Mouse (Mus musculus) lung, embryonic 14.5 days (tissue): ENCODE results near the gene Zfand3. TPM values are rescaled to one million over a fixed set of nuclear protein-coding genes. Genes with fewer than 3 reads are reported as not detected.

Experiments used
- ATAC-seq: fragments of 200-750 bp; cut with Nextera tagmentation; 2 replicates; pipeline ENCODE4 v1.8.0; 2017; ENCODE audit warnings: mild to moderate bottlenecking, moderate TSS enrichment, moderate library complexity; ENCODE audit not compliant: insufficient read depth
- DNase-seq: peaks from one replicate; pipeline ENCODE4 v3.0.0-alpha.2; 2015
- H3K27ac ChIP-seq: fragments of 300-500 bp; sonication (generic); 2 replicates; pipeline ENCODE4 v1.5.1; 2014; ENCODE audit warnings: low read depth, mild to moderate bottlenecking, moderate library complexity
- H3K27me3 ChIP-seq: fragments of 300-500 bp; sonication (generic); 2 replicates; pipeline ENCODE4 v1.6.1; 2014; ENCODE audit warnings: low read length, control low read depth; ENCODE audit not compliant: insufficient read depth
- H3K36me3 ChIP-seq: fragments of 300-500 bp; sonication (generic); 2 replicates; pipeline ENCODE4 v1.6.1; 2014; ENCODE audit warnings: control low read depth; ENCODE audit not compliant: insufficient read depth
- H3K4me1 ChIP-seq: fragments of 300-500 bp; sonication (generic); 2 replicates; pipeline ENCODE4 v1.6.1; 2014; ENCODE audit warnings: antibody characterized with exemption, control low read depth; ENCODE audit not compliant: insufficient read depth
- H3K4me2 ChIP-seq: fragments of 300-500 bp; sonication (generic); 2 replicates; pipeline ENCODE4 v1.6.1; 2014; ENCODE audit warnings: mild to moderate bottlenecking
- H3K4me3 ChIP-seq: fragments of 300-500 bp; sonication (generic); 2 replicates; pipeline ENCODE4 v1.5.1; 2014; ENCODE audit warnings: low read depth, low read length
- H3K9ac ChIP-seq: fragments of 300-500 bp; sonication (generic); 2 replicates; pipeline ENCODE4 v1.6.1; 2014
- H3K9me3 ChIP-seq: fragments of 300-500 bp; sonication (generic); 2 replicates; pipeline ENCODE4 v1.6.1; 2016; ENCODE audit warnings: low read depth, low read length, control low read depth
- CTCF ChIP-seq: IDR thresholded peaks from 2 replicates; pipeline ENCODE4 v1.5.1; 2016; ENCODE audit warnings: antibody characterized with exemption, low read depth
- WGBS: fragments of 180-500 bp; shearing (Covaris S2); extraction: QIAGEN DNeasy Blood & Tissue Kit; methylation state at CpG from one replicate; pipeline ENCODE4 v1.1.7; 2014; 5-methylcytosine and 5-hydroxymethylcytosine counted together
- polyA plus RNA-seq: library from polyadenylated mRNA; unstranded; fragments of >200 nt; fragmentation: Nextera tagmentation; extraction: Ambion mirVana; gene quantifications from 2 replicates; pipeline ENCODE4 v1.2.1, GENCODE M21; 2014

Zfand3 gene
- polyA plus RNA-seq, 1 experiment from 2014 or later: 47.5 TPM

DNA sequence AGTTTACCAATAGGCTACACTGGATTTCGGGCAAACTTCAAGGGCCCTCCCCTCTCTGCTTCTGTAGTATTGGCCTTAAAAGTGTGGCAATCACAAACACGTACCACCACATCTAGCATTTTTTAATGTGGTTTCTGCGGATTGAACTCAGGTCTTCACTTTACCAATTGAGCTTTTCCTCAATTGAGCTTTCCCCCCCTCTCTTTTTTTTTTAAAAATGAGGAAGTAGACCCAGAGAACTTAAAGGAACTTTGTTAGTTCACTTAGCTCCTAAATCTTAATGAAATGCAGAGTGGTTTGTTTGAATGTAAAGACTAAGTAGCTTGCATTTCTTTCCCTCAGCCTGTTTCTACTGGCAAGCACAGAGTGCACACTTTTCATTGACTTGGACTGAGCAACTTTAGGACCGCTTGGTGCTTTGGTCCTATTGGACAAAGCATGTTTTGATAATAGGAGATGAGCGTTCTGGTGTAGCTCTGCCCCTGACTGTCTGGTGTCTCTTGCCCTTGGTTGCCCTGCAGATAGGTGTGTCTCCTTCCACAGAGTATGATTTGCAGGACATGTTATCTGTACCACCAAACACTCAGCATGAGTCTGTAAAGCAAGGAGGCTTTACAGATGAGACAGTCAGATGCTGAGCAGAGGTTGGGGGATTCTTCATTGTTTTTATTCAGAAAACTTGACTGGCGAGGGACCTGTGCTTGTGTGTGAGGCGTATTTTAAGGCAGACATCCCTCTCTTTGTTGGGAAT lies 108.2 kb downstream of the Zfand3 start:
- 82% methylated on average over 7 of the region's 7 CpGs for WGBS
- DNase-seq (no peak), ATAC-seq (no peak)
- H3K27ac ChIP-seq: no peak overlapping the region
- H3K4me1 ChIP-seq: no peaks in the 10 kb centered on the region; the same call in 1 of the 2 replicates
- H3K27me3 ChIP-seq: no peaks in the 10 kb centered on the region
- H3K9me3 ChIP-seq: no peaks in the 10 kb centered on the region
- no peak for TF ChIP-seq CTCF
- H3K9ac ChIP-seq: no peak overlapping the region
- no peaks in the 10 kb centered on the region for H3K36me3 ChIP-seq
- no peak overlapping the region for H3K4me3 ChIP-seq
- no peak overlapping the region for H3K4me2 ChIP-seq

DNA sequence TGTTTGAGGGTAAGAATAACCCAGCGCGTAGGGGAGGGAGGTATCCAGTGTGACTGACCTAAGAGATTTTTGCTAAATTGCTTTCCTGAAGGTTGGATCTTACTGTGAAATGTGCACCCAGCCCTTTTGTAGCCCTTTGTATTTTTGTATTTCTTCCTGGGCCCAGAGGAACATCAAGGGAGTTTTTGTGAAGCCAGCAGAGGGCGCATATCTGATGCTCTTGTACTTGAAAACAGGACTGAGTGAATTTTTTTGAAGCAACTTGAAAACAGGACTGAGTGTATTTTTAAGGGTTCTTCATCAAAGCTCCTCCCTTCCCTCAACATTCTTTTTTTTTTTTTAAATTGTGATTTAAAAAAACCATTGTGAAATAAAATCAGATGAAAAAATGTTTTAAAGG lies 110.2 kb downstream of the Zfand3 start:
- TF ChIP-seq CTCF: peak; percentile 48
- Histone ChIP-seq H3K4me3 (no peak overlapping the region), H3K27me3 (no peaks in the 10 kb centered on the region), H3K4me1 (no peaks in the 10 kb centered on the region; the same call in 1 of the 2 replicates), H3K9ac (no peak overlapping the region), H3K36me3 (no peaks in the 10 kb centered on the region), H3K27ac (no peak overlapping the region), H3K4me2 (no peak overlapping the region), H3K9me3 (no peaks in the 10 kb centered on the region)
- DNase-seq (peak; percentile 65), ATAC-seq (no peak)
- WGBS: 82% methylated on average over 3 of the region's 3 CpGs

GRCm38 (mm10) chr17:30116226-30116625 lies 111.7 kb downstream of the Zfand3 start:
- no peak for ATAC-seq
- Histone ChIP-seq H3K4me2 (no peak overlapping the region), H3K36me3 (no peaks in the 10 kb centered on the region), H3K27ac (no peak overlapping the region), H3K9me3 (no peaks in the 10 kb centered on the region), H3K4me1 (no peaks in the 10 kb centered on the region; the same call in 1 of the 2 replicates), H3K9ac (no peak overlapping the region), H3K27me3 (no peaks in the 10 kb centered on the region), H3K4me3 (no peak overlapping the region)
- no peak for TF ChIP-seq CTCF
- DNase-seq: no peak
- WGBS: 82% methylated on average over 5 of the region's 5 CpGs

DNA sequence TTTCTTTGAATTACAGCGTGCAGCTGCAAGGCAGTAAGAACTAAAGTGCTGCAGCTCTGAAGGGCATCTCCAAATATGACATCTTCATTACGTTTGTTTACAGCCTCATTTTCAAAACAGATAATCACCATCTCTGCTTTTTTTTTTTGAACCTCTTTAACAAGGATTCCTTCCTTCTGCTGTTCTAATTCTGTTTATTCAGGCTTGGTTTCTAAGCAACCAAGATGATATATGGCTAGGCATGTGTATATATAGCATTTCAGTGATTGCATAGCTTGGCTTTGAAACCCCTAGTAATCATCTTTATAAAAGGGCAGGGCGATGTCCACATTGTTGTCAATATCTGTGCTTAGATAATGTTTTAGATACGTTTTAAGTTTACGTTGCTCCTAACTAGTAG lies 113.5 kb downstream of the Zfand3 start:
- Histone ChIP-seq H3K27ac (no peak overlapping the region), H3K27me3 (no peaks in the 10 kb centered on the region), H3K4me2 (no peak overlapping the region), H3K9me3 (no peaks in the 10 kb centered on the region), H3K4me1 (no peaks in the 10 kb centered on the region; the same call in 1 of the 2 replicates), H3K36me3 (peaks cover 3% of the 10 kb centered on the region; the same call in 1 of the 2 replicates), H3K9ac (no peak overlapping the region), H3K4me3 (no peak overlapping the region)
- no peak for TF ChIP-seq CTCF
- no peak for ATAC-seq
- 58% methylated on average over 5 of the region's 5 CpGs for WGBS
- peak; percentile 57 for DNase-seq

DNA sequence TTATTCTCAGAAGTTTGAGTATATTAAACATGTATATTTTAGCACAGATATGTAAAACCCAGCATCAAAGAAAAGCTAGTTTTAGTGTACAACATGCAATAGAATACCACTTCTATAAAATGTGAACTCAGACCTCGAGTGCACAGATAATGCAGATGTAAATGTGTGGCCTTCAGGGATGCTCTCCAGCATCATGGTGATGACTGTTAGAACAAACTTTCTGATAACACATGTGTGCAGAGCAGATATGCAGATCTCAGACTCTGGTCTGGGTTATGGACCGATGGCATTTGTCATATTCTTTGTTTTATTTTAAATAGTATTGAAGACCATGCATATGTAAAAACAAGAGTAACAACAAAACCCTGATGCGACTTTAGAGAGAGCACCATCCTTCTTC lies 117.7 kb downstream of the Zfand3 start:
- Histone ChIP-seq H3K36me3 (peaks cover 3% of the 10 kb centered on the region; the same call in 1 of the 2 replicates), H3K9ac (no peak overlapping the region), H3K4me2 (no peak overlapping the region), H3K4me3 (no peak overlapping the region), H3K9me3 (no peaks in the 10 kb centered on the region), H3K27me3 (no peaks in the 10 kb centered on the region), H3K27ac (no peak overlapping the region), H3K4me1 (no peaks in the 10 kb centered on the region)
- ATAC-seq (no peak), DNase-seq (no peak)
- 89% methylated on average over 3 of the region's 3 CpGs for WGBS
- no peak for TF ChIP-seq CTCF

DNA sequence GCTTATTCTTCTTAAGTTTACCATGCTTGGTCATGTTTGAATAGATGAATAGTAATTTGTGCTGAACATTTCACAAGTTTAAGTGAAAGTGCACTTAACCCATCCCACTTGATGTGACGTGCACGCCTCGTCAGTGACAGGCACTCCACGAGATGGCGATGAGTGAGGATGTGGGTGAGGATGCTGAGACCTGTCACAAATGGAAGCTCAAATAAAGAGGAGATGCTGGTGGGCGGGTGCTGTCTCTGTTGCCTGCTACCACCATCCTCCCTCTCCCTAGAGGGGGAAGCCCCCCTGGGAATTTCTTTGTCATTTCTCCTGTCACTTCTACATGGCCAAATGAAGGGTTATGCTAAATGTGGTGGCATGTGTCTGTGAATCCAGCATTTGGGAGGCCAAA lies 123.9 kb downstream of the Zfand3 start:
- ATAC-seq (no peak), DNase-seq (no peak)
- 72% methylated on average over 6 of the region's 6 CpGs for WGBS
- no peaks in the 10 kb centered on the region; the same call in 1 of the 2 replicates for H3K4me1 ChIP-seq
- TF ChIP-seq CTCF: no peak
- H3K9ac ChIP-seq: no peak overlapping the region
- H3K4me2 ChIP-seq: no peak overlapping the region
- no peak overlapping the region for H3K27ac ChIP-seq
- no peaks in the 10 kb centered on the region for H3K9me3 ChIP-seq
- H3K36me3 ChIP-seq: no peaks in the 10 kb centered on the region
- H3K4me3 ChIP-seq: no peak overlapping the region
- no peaks in the 10 kb centered on the region for H3K27me3 ChIP-seq

DNA sequence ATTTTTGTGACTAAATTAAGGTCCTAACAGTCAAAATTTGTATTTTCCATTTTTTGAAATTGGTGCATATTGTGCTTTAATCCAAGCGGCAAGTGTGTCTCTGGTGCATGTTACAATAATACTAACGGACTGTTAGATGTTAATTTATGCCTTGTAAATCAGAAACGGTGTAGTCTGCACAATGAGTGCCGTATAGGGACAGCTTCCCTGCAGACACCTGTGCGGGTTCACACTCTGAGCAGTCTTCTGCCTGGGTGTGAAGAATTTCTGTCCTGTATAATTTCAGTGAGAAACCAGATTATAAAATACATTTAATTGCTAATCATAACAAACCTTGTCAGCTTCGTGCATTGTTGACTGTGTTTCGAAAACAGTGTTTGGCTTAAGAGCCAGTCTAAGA lies 124.7 kb downstream of the Zfand3 start:
- H3K4me2 ChIP-seq: no peak overlapping the region
- no peak for DNase-seq
- WGBS: 83% methylated on average over 7 of the region's 7 CpGs
- H3K27me3 ChIP-seq: no peaks in the 10 kb centered on the region
- no peaks in the 10 kb centered on the region for H3K36me3 ChIP-seq
- no peaks in the 10 kb centered on the region for H3K9me3 ChIP-seq
- no peaks in the 10 kb centered on the region; the same call in 1 of the 2 replicates for H3K4me1 ChIP-seq
- H3K27ac ChIP-seq: no peak overlapping the region
- no peak for ATAC-seq
- no peak overlapping the region for H3K9ac ChIP-seq
- TF ChIP-seq CTCF: no peak
- H3K4me3 ChIP-seq: no peak overlapping the region
